Mouse (Mus musculus) heart, postnatal 36 days (tissue): ENCODE results near the gene Mip. TPM values are rescaled to one million over a fixed set of nuclear protein-coding genes. Genes with fewer than 3 reads are reported as not detected.
"Not testable (repeated sequence)": the region's sequence is repeated elsewhere in the genome, so short reads cannot be mapped to it uniquely, and the experiment has no call there.

Source experiments
- DNase-seq, 2 experiments: peaks; one replicate each; pipeline ENCODE4 v3.0.0; 2021 to 2022
- intact Hi-C: fragments of 180-260 bp; cut with DNase I; formaldehyde crosslinking; loops from one replicate; pipeline ENCODE4 v1.15.1; 2025
- total RNA-seq, 2 experiments: library from RNA; stranded (reverse); gene quantifications; 2 replicates each; pipeline ENCODE4 v1.2.3; 2021

Gene Mip
- total RNA-seq, 2 experiments from 2014 or later = not detected

GRCm38 (mm10) chr10:128210131-128210530 lies 15.5 kb upstream of the Mip start:
- no peak for DNase-seq
- intact Hi-C loops = no loop called here

- peak; percentile 16 to 17 for DNase-seq
- intact Hi-C loops = no loop called here
Measured at GRCm38 (mm10) chr10:128210954-128211353, 14.7 kb upstream of the Mip start.

GRCm38 (mm10) chr10:128211390-128212108 lies 14.1 kb upstream of the Mip start, which contains the start of gene Spryd4:
Spryd4 (minus strand) TSS chr10:128211807.
- DNase-seq = peak; percentile 87
- intact Hi-C loops = loop anchor here (1.0 to 2.0 kb wide), 2 partner anchors 19 to 73 kb away; no protein-coding TSS in a partner anchor

- no peak for DNase-seq
- intact Hi-C loops = loop anchor here (1.0 to 2.0 kb wide), 2 partner anchors 19 to 72 kb away; no protein-coding TSS in a partner anchor
Measured at GRCm38 (mm10) chr10:128212148-128212547, 13.5 kb upstream of the Mip start.

- DNase-seq = peak; percentile 54 to 61
- intact Hi-C loops = loop anchor here (1.0 to 2.0 kb wide), 2 partner anchors 18 to 71 kb away; no protein-coding TSS in a partner anchor
Measured at GRCm38 (mm10) chr10:128212871-128213323, 12.7 kb upstream of the Mip start.

GRCm38 (mm10) chr10:128214112-128214511 lies 11.5 kb upstream of the Mip start:
- DNase-seq, intact Hi-C loops: not testable (repeated sequence)

GRCm38 (mm10) chr10:128214981-128215380 lies 10.7 kb upstream of the Mip start:
- intact Hi-C loops = no loop called here
- no peak for DNase-seq

GRCm38 (mm10) chr10:128218387-128219117 lies 7.1 kb upstream of the Mip start:
- intact Hi-C loops = no loop called here

GRCm38 (mm10) chr10:128221533-128222286 lies 3.9 kb upstream of the Mip start:
- no peak for DNase-seq
- intact Hi-C loops = no loop called here

More at GRCm38 (mm10) chr10:128218387-128219117, 7.1 kb upstream of the Mip start:
- DNase-seq = no peak

GRCm38 (mm10) chr10:128225064-128225463 lies 574 bp upstream of the Mip start:
- DNase-seq = no peak
- intact Hi-C loops = no loop called here

- intact Hi-C loops = no loop called here
- no peak for DNase-seq
Measured at GRCm38 (mm10) chr10:128227592-128227991, 2.0 kb downstream of the Mip start.

- intact Hi-C loops = no loop called here
Measured at GRCm38 (mm10) chr10:128228009-128228408, 2.4 kb downstream of the Mip start.

GRCm38 (mm10) chr10:128230582-128230981 lies 4.9 kb downstream of the Mip start:
- no peak for DNase-seq
- intact Hi-C loops = loop anchor here (2.0 kb wide), 1 partner anchor 18 kb away; no protein-coding TSS in a partner anchor

More at GRCm38 (mm10) chr10:128228009-128228408, 2.4 kb downstream of the Mip start:
- no peak for DNase-seq

- intact Hi-C loops = loop anchor here (2.0 kb wide), 1 partner anchor 18 kb away; no protein-coding TSS in a partner anchor
- DNase-seq = no peak
Measured at GRCm38 (mm10) chr10:128231146-128231545, 5.5 kb downstream of the Mip start.

- intact Hi-C loops = loop anchor here (2.0 kb wide), 2 partner anchors 19 to 37 kb away; partner anchors contain the start of gene Apof
- DNase-seq = peak; percentile 94 to 98
Measured at GRCm38 (mm10) chr10:128231697-128232419, 6.2 kb downstream of the Mip start, which contains the start of gene Timeless. Timeless (plus strand) TSS chr10:128232065.

- peak; percentile 49 to 59 for DNase-seq
Measured at GRCm38 (mm10) chr10:128232420-128232985, 6.9 kb downstream of the Mip start.

GRCm38 (mm10) chr10:128236321-128236720 lies 10.7 kb downstream of the Mip start:
- intact Hi-C loops = no loop called here
- no peak for DNase-seq

More at GRCm38 (mm10) chr10:128232420-128232985, 6.9 kb downstream of the Mip start:
- intact Hi-C loops = loop anchor here (2.0 kb wide), 1 partner anchor 36 kb away; the partner anchor contains the start of gene Apof

- peak; percentile 50 to 57 for DNase-seq
- intact Hi-C loops = no loop called here
Measured at GRCm38 (mm10) chr10:128237807-128238480, 12.3 kb downstream of the Mip start.

- intact Hi-C loops = no loop called here
- DNase-seq = no peak
Measured at GRCm38 (mm10) chr10:128239140-128239539, 13.5 kb downstream of the Mip start.
